Mouse (Mus musculus) liver, adult 2 months (tissue): ENCODE results near the gene Cldn12.

Experiments used
- CTCF ChIP-seq: fragments of 200-500 bp; IDR thresholded peaks from 2 replicates; pipeline ENCODE4 v1.5.1; 2011; ENCODE audit warnings: low read depth, low read length, control low read depth
- POLR2A ChIP-seq: fragments of 200-500 bp; IDR thresholded peaks from 2 replicates; pipeline ENCODE4 v1.6.1; 2011; ENCODE audit warnings: low read length, control low read depth; ENCODE audit not compliant: insufficient read depth; ENCODE audit errors: extremely low read depth

DNA sequence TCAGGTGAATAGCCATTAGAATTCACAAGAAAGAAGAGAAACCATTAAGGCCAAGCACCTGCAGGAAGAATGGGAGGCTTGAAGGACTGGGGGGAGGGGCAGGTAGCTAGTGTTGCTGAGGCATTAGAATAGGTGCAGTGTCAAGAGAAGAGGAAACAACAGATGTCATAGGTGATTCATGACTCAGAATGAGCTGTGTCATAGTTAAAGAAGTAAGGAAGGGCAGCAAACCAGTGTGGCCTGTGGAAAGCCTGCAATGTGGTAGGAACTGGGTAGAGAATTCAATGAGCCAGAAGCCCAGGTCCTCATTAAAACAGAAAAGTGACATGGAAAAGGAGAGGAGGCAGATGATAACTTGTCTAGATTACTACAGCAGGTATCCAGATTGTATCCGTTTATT is 49.5 kb downstream of the Cldn12 start:
- no peak for TF ChIP-seq CTCF
- no peak for TF ChIP-seq POLR2A
